Mouse (Mus musculus) retina, adult 2 months (tissue): ENCODE measurements around the gene Miox.

ENCODE experiments used
- DNase-seq: peaks from one replicate; pipeline ENCODE4 v3.0.0-alpha.2; 2012; ENCODE audit warnings: low read depth, low spot score

The Miox gene

DNA sequence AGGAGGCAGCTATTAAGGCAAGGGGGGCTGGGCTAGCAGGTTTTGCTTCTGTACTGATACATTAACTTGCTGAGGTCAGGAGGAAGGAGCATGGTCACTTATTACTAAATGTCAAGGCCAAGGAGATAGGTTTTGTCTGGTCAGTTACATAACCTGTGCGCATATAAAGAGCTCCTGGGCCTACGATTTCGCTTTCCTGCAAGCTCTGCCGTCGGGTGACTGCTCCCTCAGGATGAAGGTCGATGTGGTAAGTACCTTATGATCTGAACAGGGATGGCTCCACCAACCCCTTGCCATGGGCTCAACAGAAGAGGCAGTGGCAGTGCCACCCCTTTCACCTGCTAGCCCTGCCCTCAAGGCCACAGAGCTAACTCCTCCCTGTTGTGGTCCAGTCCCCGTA is at the start of gene Miox:
Gene Miox, plus strand, starts transcription at position 128 of the 400 bp plus-strand sequence.
- no peak for DNase-seq

DNA sequence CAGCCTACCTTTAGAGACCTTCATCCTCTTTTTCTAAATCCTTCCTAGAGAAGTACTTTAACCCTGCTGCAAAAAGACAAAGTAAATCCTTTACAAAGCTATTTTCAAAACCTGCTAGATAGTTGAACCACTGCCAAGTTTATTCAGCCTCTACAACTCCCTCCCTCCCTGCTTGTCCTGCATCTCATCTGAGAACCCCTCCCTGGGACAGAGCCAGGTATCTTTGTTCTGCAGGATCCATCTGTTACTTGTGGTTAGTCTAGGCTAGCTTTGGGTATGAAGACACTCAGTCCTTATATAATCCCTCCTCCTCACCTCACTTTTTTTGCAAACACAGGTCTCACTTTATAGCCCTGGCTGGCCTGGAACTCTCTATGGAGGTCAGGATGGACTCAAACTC is 49.2 kb upstream of the Miox start:
- DNase-seq, result no peak

DNA sequence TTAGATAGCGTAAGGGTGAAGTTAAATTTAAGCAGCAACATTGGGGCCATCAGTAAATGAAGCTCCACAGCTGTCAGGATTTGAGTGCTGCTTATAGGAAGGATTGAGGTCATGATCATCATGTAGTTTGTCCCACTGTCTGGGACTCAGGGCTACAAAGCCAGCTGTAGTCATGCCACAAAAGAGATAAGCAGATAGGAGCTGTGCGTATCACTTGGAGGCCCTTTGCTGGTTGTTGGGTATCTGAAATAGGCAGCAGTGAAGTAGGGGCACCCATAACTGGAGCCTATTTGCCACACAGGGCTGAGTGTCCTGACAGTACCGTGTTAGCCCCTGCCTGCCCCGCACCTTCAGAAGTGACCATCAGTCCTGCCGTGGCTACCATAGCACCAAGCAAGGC is 48.7 kb upstream of the Miox start:
- no peak for DNase-seq

DNA sequence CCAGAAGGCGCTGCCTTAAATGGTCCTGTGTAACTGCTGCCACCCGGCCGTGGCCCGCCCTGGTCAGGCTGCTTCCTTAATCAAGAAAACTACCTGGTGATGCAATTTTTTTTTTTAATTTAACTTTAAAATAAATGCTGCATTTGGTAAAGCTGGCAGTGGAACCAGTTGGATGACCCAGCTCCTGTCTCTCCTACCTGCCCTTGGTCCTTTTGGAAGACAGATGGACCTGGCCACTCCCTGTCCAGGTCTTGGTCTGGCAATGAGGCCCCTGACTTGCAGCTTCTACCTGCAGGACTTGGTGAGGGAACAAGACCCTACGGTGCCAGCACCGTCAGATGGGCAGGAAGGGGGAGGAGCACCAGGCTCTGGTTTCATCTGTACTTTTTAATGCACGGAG is 48.1 kb upstream of the Miox start:
- no peak for DNase-seq

DNA sequence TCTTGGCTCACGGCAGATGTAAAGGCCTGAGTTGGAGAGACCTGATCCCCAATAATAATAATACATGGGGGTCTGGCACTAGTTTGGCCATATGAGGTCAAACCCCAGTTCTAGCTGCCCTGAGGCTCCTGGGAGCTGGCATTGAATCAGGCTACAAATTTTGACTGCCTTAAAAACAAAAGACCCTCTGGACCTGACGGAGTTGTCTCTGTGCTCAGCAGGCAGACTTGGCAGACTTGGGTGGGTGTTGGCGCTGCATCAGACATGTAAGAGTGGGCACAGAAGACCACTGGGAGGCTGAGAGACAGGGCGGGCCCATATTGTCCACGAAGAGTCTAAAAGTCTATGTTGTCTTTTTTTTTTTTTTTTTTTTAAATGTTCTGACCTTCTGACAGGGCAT is 47.6 kb upstream of the Miox start:
- DNase-seq, result no peak

DNA sequence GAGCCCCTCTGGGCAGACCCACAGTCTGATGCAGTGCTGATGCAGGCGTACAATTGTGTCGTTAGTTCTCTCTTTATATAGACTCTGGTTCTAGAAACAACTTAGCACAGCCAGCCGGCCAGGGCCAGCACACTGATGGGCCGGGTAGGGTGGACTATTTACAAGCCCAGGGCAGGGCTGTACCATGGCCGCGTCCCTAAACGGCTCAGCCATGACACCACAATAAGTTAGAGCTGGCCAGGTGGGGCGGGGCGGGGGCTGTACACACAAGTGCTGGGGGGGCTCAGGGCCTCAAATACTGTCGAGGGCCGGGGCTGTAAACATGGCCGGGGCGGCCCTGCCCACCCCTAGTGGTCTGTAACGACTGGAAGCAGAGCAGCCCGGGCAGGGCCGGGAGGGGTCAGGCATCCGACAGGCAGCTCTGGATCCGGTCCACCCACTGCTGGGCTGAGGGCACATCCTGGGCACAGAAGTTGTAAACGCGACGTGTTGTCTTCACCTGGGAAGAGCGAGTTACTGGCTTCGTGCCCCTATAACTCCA is 45.9 kb upstream of the Miox start:
- no peak for DNase-seq

DNA sequence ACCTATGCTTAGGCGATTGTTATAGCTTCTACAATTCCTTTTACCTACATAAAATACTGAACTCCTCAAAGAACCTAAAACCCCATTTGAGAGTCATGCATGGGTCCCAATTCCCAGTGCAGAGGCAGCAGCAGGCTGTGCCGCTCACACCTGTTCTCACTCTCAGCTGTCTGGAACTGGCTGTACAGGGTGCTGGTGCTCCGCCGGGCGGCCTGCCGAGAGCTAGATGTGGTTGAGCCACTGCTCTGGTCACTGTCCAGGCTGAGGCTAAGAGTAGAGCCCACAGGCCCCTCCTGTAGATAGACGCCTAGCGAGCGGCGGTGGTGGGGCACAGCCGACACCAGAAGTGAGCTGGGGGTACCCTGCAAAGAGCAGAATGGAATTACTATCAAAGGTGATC is 44.7 kb upstream of the Miox start:
- no peak for DNase-seq

DNA sequence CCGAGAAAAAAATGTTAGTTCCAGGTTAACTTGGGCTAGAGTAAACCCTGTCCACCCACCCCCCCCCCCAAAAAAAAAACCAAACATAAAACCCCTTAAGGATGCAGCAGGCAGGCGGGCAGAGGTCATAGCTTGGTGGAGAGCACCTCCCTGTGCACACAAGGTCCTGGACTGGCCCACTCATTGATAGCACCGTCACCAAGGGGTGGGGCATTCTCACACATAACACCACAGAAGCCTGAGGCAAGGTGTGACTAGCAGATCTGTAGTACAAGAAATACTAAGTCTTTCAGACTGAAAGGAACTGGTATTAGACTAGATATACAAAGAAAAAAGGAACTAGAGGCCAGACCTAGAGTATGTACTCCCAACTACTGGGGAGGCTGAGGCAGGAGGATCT is 42.7 kb upstream of the Miox start:
- no peak for DNase-seq

DNA sequence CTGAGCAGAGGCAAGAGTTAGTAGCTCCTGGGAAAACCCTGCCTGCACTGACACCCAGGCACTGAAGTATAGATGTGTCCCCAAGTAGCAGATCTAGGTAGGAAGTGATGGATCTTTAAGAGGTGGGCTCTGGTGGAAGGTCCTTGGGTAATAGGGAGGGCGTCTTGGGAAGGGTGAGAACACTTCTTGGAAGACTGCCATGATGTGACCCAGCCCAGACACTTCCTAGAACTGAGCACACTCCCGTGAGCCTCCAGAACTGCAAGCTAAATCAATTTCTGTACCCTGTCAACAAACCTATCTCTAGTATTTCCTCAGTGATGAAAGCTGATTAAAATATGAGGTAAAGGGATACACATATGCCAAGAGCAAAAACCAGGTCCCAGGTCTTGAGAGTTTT is 41.4 kb upstream of the Miox start:
- no peak for DNase-seq

DNA sequence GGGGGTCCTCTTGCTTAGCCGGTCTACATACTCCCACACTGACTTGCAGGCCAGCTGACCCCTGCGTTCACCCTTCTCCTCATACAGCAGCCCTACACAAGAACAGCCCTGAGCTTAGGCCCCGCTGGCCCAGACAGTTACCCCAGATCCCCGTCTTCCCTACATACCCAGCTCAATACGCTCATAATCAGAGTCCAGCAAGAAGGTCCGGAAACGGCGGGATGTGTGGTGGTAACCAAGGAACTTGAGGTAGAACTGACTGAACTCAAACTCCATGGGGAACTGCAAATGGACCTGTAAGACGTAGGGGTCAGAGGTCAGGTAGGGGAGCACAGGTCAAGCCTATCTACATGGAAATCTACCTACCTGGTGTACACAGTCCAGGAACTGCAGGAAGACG is 40.4 kb upstream of the Miox start:
- DNase-seq, result no peak

DNA sequence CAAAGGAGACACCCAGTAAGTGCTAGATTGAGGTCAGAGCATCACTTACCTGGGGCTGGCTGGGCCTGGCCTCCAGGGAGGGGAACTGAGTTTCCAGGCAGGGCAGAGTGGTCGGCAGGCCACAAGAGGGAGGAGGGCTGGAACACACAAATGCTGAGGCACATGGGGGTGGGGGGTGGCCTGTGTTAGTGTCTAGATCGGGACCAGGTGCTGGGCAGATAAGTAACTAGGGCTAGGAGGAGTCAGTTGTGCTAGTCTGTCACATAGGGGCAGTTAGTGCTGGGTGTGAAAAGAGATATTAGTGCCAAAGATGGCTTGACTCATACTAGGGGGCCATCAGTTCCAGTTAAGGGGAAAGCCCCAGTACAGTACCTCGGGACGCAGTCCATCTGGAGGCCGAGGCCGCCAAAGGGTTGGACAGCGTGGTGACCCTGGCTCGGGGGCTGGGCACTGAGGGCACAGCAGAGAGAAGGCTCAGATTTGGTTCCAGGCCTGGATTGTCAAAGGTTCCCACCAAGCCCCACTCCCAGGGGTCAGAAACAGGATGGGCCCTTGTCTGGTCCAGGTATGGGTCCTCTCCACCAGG is 38.5 kb upstream of the Miox start:
- DNase-seq, result no peak

DNA sequence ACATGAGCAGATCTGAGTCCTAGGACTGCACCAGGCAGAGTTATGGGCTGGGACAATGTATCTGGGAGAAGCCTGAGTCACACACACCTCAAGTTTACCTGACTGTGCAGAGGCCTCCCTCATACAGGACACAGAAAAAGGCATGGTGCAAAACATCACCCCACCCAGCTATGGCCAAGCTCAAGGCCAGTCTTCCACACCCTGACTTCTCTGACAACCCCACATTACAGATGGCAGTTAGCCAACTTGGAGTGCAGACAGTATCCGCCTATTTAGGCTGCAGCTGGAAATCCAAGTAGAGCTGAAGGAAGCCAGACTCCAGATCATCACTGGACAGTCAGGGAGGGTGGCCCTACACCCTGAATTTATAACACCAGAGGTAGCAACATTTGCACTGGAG is 37.7 kb upstream of the Miox start:
- DNase-seq, result no peak

DNA sequence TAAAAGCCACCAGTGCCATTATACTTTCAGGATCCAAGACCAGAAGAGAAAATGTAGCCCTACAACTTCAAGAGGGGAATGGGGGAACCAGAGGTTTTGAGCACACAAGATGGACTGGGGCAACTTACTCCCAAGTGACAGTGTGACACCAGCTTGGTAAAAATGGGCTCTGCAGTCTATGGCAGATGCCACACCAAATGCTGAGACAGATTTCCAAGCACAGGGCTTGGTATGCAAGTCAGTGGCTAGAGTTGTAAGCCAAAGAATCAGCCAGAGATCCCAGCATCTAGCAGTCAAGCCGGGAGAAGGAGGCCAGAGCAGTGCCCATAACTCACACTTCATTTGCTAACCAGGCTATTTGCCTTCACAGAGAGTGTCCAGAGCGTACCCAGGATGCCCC is 36.5 kb upstream of the Miox start:
- DNase-seq, result no peak

DNA sequence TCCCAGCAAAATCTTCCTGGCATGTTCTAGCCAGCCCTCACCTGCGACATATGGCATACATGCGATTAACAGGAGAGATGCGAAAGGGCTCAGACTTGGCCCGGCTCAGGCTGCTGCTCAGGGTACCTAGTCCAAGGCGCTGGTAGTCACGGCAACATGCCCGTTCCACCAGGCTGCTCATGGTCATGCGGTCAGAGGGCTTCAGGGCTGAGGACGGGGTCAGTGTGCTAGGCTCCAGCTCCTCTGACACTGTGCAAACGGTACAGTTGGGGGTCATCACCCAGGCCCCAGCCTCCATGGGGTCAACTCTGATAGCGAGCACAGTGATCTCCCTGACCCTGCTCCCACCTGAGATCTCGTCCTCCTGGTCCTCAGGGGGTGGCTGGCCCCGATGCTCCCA is 34.0 kb upstream of the Miox start:
- DNase-seq, result no peak

DNA sequence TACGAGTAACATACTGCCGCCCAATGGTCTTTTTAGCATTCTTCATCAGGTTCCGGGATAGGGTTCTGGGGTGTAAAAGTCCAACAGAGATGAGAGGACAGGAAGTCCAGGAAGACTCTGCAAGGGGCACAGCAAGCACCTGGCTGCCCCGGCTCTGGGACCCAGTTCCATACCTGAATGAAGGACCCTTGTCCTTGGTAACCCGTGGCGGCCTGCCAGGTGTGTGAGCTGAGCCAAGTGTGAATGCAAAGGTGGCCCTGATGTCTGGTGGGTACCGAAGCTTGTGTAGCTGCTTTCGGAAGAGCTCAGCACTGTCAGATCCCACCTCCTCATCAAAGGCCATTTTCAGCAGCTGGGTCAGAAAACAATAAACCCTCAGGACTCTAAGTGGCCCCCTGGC is 33.6 kb upstream of the Miox start:
- DNase-seq, result no peak

DNA sequence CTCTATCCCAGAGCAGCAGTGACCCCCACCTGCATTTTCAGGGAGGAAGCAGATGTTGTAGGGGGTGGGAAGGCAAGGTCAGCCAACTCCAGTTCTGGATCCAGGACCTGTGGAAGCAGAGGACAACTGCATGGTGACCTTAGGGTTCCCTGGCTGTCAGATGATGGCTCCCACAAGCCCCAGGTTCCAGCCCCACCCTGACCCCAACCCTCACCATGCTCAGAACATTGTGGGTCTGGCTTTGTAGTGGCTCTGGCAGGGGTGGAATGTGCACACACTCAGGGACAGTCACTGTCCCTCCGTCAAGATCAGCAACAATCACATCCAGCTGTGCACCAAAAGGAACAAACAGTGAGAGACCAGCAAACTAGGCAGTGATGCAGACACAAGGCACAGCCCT is 28.2 kb upstream of the Miox start:
- no peak for DNase-seq

DNA sequence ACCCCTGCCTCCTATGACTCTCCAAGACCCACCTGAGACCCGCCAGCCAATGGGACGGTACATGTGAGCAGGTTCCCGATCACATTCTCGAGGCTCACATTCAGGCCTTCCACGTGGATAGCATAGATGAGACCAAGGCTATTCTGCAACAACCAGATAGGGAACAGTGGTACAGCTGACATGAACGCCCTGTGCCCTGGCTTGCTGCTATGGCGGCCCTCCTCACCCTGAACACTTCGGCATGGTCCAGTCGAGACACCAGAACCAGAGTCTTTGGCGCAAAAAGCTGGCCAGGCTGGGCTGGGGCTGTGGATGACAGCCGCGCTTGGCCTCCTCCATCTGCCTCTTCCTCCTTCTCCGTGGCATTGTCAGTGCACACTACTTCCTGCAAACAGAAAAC is 26.7 kb upstream of the Miox start:
- DNase-seq, result no peak

DNA sequence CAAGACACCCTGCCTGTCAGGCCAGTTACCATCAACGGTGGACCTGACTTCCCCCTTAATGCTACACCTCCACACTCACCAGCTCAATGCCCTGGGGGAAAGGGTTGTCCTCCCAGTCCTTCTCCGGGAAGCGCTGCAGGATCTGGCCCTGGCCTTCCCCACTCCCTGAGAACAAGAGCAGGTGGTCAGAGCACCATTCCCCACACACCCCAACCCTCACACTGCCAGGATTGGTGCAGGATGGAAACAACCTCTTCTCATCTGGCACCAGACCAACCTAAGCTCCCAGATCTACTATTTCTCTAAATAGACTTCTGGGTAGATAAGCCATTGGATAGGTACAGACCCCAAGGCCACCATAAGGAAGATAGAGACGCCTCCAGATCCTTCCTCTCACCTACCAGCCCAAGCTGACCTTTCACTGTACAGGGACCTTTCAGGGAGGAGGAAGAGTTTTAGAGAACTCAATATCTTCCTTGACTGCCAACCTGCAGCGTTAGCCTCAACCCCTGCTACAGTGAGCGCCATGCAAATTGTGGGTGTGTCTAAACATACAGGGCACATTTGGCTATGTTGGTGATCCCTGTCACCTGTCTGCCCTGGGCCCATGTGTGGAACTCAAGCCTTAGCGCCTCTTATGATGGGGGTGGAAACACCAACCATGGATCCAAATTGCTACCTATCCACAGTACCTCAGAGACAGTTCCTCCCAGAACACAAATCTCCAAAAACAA is 25.6 kb upstream of the Miox start:
- DNase-seq, result no peak

DNA sequence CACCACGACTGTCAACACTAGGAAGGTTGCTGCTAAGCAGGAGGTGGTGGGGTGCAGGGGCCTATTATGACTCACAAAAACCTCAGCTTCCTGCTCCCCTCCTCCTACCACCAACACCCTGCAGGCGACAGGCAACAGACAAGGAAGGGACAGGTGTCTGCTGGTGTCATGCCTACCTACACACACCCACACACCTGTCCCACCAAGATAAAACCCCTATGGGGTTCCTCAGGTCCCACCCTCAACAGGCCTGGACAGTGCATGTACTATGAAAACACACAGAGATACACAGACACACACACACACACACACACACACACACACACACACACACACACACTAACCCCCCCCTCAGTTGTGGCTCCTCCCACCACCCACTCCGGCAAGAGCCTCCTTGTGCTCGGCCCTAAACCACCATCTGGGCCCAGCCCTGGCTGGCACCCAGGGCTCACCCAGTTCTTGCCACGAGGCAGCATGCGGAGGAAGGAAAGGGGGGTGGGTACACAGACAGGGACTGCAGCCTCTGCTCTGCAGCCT is 24.2 kb upstream of the Miox start:
- DNase-seq, result no peak

DNA sequence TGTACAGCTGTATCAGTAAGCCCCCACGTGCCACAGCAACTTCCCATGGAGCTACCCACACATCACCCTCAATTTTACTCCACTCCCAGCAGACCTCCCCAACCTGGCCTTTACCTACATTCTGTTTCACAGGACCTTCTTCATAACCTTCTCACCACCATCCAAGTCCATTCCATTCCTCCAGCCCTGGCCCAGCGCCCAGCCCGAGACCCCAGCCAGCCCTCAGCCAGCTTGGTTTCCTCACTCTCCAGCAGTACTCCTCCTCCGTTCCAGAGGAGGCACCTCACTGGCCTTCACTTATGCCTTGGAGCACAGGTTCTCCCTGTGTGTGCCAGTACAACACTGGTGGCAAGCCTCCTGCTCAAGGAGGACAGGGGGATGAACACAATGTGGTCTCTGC is 20.8 kb upstream of the Miox start:
- DNase-seq, result no peak

DNA sequence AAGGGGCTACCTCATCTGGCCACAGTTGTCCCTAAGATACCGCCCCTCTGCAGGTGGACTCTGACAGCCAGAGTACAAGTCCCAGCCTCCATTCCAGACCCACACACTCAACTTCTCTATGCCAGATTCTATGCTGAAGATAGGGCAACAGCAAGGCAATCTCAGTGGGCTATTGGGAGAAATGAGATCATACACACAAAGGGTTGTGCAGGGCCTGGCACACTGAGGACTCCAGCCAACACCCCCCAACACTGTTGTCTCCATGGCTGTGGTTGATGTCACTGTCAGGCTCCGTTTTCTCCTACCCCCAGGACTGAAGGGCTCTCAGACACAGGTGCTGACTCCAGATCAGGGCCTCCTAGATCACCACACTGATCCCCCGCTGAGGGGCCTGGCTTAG is 20.1 kb upstream of the Miox start:
- no peak for DNase-seq

DNA sequence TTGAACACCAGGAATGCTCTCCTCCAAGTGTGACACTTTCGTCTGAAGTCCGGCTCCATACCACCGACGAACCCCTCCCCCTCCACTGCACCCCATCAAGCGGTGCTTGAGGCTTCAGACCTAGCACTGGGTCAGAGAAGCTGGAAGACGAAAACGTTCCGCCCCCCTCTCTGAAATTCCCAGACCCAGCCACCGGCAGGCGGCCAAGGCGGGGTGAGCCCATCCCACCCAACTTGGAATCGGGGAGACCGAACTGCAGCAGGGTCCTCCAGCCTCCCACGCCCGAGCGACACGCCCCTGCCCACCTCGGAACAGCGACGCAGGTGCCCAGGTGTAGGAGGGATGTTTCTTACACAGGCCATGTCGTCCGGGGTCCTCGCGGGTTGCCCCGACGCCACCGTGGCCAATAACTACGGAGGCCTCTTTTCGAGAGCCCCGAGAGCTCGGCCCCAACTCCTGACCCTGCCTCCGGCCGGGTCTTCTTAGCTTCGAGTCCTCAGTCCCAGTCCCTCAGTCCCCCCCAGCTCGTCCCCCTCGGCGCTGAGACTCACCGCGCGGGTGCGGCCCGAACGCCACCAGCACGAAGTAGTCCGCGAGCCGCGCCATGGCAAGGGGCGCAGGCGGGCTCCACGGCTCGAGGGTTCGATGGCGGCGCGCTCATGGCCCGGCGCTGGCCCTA is 19.5 kb upstream of the Miox start:
- DNase-seq, result no peak
